Mouse (Mus musculus) thymus, postnatal 0 days (tissue): Measurements from ENCODE around the gene Prdm13. TPM values are rescaled to one million over a fixed set of nuclear protein-coding genes. Genes with fewer than 3 reads are reported as not detected.

Experiments used
- DNase-seq: peaks from one replicate; pipeline ENCODE4 v3.0.0-alpha.2; 2015; ENCODE audit warnings: low spot score
- polyA plus RNA-seq: library from polyadenylated mRNA; unstranded; fragments of >200 nt; fragmentation: Nextera tagmentation; extraction: Ambion mirVana; gene quantifications from 2 replicates; pipeline ENCODE4 v1.2.1, GENCODE M21; 2015

The Prdm13 gene
- polyA plus RNA-seq: not detected in 2 replicates

DNA sequence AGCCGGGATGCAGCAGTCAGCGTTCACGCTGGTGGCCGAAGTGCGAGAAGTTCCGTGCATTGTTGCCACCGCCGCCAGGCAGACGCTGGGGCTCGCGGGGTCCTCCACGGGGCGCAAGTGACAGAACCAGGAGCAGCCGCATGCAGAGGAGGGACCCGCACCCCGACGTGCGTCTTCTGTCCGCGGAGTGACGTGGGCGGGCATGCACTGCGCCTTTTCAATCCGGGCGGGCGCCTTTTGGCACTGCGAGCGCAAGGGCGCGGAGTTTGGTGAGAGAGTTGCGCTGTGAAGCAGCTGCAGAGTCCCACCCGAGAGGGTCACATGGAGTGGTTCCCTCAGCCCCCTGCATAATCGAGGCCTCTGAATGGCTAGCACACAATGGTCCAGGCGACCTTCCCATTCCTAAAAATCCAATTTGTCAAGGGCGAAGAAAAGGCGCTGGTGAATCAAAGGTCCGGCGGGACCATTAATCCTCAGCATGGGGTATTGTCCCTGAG is at the start of gene Prdm13:
Gene Prdm13, minus strand, starts transcription at position 369 of the 497 bp plus-strand sequence.
- no peak for DNase-seq

DNA sequence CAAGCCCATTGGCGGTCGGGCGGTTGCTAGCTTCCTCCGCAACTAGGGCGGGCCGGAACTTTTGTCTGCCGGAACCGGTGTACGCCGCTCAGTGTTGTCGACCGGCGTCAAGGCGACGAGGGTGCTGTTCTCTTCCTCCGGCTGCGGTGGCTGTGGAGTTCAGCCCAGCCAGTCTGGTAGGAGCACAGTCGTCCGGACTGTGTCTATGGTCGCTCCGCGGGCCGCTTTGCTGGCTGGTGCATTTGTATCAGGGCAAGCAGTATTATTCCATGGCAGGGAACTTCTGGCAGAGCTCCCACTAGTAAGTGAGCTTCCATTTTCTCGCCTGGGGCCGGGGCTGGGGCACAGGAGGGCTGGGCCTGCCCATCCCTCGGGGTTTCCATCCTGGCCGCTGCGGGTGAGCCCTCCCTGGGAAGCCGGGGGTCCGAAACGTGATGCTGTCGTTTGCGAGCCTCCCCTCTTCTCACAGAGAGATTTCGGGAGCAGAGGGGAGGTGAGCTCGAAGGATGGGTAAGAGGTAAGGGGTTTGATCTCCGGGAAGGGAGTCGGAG is 41.9 kb upstream of the Prdm13 start, which contains the start of gene Ccnc:
Gene Ccnc, plus strand, starts transcription at position 87 of the 551 bp plus-strand sequence.
- DNase-seq: peak; percentile 89

DNA sequence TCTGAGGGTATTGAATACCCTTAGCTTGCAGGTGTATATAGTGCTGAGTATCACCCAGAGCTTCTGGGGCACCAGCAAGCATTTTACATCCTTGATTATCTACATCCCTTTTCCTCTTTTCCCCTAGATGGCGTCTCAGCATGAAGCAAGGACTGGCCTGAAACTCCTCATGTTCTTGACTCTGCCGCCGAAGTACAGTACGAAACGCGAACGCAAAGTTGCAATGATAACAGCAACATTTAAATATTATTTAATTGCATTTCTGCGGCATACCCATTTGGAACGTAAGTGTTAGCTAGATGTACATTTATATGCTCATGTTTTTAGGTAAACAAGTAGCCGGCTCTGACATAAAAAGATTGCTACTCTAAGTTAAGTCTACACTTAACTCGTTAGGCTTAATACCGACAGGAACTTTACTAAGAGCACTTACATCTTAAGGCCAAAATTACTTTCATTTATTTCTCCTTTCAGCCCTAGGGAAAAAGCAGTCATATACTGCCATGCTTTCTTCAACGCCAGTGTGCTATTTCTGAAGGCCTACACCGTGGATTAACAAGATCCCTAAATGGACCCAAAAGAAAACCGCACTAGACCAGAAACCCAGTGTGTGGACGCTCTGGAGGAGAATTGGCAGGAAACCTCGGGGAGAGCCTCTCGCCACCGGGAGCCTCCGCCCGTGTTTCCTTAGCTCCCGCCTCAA is 41.3 kb upstream of the Prdm13 start:
- peak; percentile 52 for DNase-seq

DNA sequence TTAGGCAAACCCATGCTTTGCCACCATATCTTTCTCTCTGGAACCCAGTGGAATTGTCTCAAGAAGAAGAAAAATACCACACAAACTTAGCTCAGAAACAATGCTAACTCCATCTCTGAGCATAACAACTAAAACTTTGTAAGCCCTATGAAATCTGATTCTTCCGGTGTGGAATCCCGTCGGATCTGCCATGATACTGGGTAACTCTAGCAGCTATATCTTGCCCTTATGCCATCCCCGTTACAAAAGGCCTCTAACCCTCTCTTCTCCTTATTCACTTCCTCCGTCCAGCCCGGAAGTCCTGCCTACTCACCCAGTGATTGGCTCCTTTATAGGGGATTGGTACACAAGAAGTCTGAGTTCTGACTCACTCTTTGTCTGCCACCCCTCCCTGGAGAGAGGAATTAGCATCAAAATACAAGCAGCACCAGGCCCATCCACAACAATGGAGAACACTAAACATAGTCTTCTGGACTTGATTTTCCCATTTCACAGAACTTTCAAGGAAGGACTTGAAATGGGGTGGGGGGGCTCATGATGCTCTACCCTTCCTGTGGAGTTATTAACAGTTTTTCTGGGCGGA is 37.1 kb upstream of the Prdm13 start:
- DNase-seq: no peak

DNA sequence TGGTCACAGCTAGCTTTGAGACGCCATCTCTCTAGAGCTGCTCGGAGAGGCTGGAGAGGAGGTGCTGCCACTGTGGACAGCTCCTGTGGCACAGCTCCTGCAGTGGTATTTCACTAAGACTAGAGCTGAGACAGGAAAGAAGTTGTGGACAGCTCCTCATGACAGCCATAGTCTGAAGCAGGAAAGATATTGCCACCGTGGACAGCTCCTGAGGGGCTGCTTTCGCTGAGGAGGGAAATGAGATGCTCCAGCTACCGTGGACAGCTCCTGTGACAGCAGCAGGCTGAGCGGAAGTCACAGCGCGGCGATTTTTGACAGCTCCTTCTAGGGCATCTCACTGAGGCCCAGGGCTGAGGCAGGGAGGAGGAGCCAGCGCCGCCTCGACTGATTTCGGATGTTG is 26.4 kb upstream of the Prdm13 start:
- peak; percentile 79 for DNase-seq

DNA sequence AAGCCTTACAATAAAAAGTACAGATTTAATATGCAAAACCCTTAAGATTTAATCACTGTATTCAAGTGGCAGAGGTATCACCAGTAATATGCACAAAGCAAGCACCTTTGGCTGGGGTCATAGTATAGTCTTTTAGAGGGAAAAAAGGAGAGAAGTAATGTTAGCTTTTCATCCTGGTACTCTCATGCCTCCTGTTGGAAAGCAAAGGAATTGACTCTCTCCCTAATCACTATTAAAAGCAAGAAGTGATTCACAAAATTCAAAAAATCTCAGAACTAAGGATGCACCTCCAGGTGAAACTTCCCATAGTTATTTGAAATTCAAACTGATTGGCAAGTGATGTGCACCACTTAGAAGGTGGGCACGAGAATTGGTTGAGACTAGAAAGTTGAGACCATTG is 19.3 kb upstream of the Prdm13 start:
- no peak for DNase-seq

DNA sequence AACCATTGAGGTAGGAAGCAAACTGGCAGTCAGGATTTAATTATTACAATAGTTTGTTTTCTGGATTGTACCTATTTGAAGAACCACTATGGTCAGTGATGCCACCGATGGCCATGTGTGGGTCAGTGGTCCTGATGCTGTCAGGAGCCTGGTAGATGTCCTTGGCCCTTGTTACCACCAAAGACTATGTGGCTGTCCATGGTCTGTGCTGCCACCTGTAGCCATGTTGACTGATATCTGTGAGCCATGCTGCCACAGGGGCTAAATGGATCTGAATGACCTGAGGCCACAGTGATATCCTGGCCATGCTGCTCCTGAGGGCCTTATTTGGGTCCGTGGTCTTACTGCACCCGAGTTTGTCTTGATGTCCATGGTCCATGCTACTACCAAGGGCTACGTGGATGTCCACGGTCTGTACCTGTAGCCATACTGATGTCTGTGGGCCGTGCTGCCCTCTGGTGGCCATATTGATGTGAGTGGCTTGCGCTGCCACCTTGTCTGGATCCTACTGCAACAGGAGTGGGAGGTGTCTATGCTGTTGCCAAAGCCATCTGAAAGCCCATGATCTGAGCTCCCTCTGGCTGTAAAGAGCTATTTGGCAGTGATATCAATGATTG is 10.0 kb upstream of the Prdm13 start:
- DNase-seq: peak; percentile 43

DNA sequence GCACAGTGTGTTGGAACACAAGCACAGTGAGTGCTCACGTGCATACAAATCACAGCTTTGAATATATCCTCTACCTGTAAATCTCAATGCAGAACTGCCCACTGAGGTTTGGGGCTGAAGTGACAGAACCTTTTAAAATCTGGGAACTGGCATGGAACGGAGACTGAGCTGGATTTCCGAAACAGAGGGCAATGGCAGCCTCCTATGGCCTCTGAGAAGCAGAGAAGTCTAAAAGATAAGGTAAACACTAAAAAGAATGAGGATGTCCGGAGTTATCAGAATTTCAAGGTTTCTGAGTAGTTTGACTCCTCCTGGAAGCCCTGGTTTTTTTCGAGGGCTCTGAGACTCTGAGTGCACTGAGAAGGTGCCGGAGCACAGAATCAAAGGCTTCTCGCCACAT is 4.5 kb upstream of the Prdm13 start:
- no peak for DNase-seq

DNA sequence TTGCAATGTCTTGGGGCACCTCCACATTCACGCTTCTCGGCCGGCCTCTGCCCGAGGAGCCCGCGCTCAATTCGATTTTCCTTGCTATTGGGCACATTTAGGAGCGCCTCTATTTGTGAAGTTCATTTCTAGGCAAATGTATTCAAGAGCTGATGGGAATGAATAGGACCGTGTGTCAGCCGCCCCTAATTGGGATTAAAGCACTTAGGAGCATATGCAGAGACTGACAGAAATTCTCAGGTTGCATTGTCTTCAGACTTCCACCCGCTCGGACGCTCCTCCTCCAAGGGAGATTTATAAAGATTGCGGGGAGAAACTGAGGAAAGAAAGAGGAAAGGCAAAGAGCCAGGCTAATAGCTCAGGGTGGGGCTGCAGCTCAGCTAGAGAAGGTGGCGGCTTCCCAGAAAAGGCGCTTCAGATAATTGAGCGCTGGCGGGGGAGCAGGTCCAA is 3.8 kb upstream of the Prdm13 start:
- DNase-seq: no peak

DNA sequence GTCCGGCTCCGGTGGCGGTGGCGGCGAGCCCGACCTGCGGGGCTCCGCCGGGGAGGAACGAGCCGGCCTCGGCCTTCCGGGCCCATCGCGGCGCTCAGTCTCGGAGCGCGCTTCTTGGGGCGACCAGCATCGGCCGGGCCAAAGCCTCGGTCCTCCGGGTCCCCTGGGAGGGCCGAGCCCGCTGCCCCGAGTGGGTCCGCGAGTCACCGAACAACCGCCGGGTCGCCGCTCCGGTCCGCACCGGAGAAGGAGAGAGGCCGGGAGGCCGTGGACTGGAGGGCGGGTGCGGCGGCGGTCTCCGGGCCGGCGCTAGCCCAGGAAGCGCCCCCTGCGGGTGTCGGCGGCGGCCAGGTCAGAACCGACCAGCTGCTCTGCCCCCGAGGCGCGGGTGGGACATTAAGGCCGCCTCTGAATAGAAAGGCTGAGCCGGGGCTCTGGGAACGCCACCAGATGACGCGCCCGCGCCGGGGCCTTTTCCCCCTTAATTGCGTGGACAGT is 3.0 kb upstream of the Prdm13 start:
- DNase-seq: no peak

DNA sequence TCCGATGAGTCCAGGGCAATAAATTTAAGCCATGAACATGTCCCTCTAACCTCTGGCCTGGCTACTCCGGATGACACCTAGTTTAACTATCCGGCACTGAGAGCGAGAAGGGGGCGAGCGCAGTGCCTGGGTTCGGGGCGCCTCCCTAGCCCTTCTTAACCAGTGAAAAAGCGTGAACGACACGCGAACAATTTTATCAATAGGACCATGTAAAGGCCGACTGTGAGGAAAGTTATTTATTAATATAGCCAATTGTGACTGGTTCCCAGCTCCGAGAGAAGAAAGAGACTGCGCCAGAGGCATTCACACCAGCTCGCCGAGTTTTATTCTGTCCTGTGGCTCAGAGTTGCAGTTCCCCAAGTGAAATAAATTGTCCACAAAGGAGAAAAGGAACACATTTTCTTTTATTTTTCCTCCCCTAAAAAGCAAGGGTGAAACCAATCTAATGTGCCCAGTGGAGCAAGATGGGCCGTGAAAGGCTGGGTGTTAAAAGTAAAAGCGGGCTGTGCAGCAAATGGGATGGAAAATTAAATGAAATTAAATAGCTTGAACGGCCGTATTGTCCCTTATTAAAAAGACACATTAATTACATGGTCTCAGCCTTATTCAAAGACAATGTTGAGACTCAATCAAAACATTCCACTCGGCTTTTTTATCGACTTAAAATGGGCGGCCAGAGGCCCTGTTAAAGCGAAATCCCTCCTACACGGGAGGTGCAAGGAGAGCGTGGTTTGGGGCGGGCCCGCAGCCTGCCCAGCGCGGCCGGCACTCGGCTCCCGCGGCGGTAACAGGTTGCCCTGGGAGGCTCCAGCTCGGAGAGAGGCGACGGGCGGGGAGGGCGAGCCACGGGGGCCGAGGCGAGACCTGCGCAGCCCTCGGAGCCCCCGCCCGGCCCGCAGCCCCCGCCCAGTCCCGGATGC is 2.3 kb upstream of the Prdm13 start:
- no peak for DNase-seq

DNA sequence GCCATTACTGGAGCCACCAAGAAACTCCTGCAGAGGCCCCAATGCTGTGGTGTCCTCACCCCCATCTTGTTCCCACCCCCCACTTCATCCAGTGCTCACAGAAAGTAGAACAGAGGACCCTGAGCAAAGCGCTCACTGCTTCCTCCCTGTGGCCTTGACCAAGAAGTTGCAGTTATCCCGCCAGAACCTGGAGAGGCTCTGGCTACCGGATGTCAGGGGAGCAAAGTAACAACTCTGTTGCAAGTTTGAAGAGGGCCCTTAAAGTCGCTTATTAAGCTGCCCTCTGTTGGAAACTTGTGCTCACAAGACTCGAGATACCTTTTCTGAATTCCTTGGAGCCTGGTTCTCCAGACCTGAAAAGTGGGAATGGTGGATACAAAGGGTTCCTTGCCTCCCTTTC is 1.2 kb upstream of the Prdm13 start:
- no peak for DNase-seq

DNA sequence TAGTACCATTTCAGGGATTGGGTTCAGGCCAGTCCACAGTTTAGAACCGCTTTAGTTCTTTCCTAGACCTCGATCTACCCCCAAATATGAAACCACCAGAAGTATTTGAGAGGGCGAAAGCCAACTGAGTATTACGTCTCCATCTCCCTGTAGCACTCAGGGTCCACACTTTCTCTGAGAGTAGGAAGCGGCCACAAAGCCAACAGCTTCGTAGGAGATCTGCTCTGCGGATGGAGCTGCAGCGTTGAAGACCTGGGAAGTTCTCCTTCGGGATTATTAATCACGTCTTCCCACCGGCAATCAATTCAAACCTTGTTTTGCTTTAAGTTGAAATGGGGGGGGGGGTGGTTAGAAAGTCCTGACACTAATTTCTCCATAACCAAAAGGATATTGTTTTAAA is 653 bp upstream of the Prdm13 start:
- DNase-seq: no peak

DNA sequence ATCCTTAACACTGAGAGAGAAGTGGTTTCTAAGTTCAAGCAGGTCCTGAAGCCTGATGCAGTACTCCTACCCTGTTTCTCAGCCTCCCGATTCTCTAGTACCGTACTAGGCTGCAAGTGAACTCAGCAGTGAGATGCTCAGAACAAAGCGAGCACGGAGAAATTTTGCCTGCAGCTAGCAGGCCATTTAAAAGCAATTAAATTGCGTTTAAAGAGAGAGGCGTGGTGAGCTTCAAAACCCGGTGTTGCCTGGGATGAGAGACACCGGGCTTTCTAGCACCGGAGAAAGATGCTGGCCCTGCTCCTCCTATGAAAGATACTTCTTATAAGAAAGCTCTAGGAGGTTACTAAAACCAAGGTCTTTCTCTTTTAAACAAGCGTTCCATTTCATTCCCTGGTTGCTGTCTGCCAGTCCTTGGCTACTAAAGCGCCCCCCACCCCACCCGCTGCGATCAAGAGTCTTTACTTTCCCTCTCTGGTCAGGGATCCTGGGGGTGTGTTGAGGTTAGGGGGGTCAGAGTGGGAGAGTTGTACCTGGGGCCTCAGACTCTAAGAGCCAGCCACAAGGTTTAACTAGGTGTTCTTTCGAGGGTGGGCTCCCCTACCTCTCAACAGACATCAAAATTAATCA is 1.3 kb downstream of the Prdm13 start:
- DNase-seq: no peak

DNA sequence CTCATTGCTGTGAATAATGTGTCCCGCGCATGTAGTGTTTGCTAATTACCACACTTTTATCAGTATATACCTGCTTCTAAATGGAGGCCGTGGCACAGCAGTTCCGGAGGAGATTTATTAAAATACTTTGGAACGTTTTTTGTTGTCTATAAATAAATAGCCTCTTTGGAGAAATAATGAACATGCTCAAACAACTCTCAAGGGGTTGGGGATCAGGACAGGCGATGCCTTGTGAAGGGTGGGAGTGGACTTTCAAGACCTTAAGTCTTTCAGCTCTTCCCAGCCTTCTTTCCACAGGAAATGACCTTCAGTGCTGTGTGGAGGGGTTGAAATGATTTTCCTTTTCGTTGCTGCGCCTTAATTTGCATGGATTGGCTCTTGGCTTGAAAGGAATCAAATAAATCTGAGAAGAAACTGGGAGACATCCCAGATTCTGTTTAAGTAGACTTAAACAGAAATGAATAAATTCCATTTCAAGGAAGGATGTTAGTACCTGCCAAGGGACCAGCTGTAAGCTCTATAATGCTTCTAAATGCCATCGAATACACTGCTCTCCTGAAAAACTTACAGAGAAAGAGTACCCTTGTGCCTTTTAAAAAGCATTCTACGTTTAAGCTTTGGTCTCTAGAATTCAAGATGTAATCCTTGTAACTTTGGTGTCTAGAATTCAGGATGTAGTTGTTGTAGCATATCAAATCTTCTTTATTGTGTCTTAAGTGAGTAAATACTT is 3.2 kb downstream of the Prdm13 start:
- no peak for DNase-seq

DNA sequence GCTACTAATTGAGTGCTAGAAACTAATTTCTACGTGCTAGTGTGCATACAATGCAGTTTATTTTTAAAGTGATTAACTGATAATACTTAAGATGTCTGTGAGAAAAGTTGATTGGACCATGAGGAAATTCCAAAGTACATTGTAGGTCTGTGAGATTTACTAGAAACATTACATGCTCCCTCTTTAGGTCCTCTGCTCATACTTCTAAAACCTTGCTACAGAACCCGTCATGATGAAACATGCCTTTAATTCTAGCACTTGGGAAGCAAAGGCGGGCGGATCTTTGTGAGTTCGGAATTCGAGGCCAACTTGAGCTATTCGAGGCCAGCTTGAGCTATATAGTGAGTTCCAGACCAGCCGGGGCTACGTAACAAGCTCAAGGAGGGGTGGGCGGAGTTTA is 4.8 kb downstream of the Prdm13 start:
- DNase-seq: no peak

DNA sequence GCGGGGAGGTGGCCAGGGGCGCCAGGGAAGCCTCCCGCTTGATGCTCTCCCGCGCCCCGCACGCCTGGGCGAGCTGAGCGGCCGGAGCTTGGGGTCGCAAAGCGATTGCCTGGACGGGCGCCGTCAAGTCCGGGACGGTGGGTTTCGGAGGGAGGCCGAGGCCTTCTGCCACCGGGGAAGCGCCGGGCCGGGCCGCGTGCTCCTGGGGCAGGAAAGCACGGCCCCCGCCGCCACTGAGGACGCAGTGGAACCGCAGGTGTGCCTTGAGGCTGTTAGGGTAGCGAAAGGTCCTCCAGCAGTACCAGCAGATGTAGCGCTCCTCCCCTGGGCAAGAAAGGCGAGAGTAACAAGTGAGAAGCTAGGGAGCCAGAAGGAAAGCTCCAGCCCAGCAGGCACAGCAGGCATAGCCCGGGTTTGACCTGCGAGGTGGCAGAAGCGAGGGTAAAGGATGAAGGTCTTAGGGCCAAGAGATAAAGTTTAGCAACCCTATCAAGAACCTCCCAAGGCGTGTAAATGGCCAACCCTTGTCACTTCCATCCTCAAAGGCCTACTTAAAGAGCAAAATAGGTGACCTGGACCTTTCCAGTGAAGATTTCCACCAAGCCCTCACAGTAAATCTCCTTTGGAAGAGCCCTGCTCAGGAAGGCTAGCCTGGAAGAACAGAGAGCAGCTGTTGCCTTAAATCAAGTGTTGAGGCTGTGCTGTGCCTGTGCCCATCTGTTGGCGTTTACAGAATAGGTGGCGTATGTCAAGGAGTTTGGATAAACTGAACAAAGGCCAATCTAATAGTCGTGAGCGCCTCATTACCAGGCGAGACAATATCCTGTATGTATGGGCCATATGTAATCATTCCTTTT is 5.9 kb downstream of the Prdm13 start:
- DNase-seq: no peak

DNA sequence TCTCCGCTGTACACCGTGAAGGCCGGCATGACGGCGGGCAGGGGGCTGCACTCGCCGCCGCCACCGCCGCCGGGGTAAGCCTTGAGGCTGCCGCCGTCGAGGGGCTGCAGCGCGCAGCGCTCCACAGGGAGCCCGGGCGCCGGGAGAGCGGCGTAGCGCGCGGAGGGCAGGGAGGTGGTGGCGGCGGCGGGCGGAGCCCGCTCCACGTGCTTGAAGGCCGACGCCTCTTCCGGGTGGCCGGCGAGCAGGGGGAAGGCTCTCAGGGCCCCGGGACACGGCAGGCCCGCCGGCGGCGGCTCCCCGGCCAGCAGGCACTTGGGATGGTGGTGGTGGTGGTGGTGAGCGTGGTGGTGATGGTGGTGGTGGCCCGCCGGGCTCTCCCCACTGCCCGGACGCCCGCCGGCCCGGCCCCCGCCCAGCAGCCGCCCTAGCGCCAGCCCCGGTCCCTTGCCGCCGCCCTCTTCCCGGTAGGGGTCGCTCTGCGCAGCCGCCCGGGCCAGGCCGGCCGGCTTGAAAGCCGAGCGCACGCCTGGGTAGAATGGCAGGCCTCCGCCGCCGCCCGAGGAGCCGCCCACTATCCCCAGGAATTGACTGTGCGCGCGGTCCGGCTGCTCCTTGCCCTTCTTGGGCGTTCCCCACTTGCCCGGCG is 6.7 kb downstream of the Prdm13 start:
- DNase-seq: no peak
